Mouse (Mus musculus): ENCODE measurements at regions not wholly inside any gene's neighbourhood (a gene's known extent, or its start where the extent isn't known, plus 50 kb on each side); places are given as distances from the start of the nearest gene placed in this dataset.

- no peak for DNase-seq
These were observed 278.3 kb upstream of the Sulf2 start for GRCm38 (mm10) chr2:166433655-166434333.

- no peak for DNase-seq
These were observed 277.6 kb upstream of the Sulf2 start for GRCm38 (mm10) chr2:166432948-166433654.

GRCm38 (mm10) chr2:166432531-166432930 is 277.1 kb upstream of the Sulf2 start:
- no peak for DNase-seq

DNA sequence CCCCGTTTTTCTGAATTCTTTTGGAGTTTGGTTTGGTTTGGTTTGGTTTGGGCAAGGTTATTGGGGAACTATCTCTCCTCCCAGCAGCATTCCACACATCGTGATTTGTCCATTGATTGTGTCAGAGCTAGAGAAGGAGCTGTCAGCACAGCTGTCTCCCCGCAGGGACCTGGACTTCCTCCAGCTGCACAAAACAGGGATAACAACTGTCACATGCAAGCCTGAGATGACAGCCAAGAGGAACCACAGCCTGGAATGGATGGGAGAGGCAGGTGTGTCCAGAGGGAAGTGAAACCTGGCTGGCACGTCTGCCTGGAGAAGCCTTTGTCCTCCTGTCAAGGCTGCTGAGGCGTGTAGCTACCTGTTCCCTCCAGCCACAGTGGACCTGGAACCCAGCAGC is 274.5 kb upstream of the Sulf2 start:
- DNase-seq, result no peak

GRCm38 (mm10) chr2:166429494-166429893 is 274.0 kb upstream of the Sulf2 start:
- no peak for DNase-seq

DNA sequence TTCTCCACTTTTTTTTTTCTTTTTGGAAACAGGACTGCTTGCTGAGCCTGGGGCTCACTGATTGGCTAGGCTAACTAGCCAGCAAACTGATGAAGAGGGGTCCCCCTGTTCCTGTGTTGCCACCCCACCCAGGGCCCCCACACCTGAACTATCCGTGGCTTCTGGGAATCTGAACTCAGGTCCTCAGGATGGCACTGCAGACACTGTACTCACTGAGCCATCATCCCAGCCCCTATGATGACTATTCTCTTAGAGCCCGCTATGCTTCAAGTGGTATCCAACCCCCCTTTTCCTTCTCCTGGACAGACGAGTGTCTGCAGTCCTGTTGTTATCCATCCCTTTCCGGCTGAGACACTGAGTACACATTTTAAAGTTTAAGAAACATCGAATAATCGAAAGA is 271.9 kb upstream of the Sulf2 start:
- DNase-seq, result no peak

DNA sequence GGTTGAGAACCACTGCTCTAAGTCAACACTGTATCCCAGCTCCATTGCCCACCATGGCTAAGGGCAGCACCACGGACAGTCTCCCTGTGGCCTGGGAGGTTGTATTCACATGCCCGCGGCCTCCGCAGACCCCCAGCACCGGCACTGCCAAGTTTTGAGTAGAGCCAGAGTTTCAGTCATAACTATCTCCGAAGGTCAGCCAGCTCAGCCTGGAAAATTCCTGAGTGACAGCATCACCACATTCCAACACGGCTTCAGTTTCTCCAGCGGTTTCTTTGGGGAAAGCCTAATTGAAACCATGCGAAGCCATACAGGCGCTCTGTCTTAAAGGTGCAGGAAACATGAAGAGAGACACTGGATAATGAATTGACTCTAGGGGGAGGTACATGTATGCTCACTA is 271.5 kb upstream of the Sulf2 start:
- peak; percentile 46 for DNase-seq

GRCm38 (mm10) chr2:166426457-166426856 is 271.0 kb upstream of the Sulf2 start:
- DNase-seq, result no peak

DNA sequence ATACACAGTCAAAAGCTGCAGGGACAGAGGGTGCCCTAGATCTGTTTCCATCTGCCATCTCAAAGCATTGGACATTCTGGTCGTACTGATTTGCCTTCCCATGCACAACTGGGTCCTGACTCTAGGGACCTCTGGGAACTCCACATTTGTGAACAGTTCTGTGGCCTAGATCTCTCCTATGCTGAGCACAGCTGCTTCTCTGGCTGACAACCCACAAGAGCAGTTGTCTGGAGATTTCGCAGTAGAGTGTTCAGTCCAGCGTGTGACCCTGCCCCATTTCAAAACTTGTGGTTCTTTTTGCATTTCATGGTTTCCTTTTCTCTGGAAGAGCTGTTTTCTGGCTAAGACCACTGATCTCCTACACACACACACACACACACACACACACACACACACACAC is 269.7 kb upstream of the Sulf2 start:
- no peak for DNase-seq

- no peak for DNase-seq
These were observed 267.7 kb upstream of the Sulf2 start for GRCm38 (mm10) chr2:166423132-166423660.

DNA sequence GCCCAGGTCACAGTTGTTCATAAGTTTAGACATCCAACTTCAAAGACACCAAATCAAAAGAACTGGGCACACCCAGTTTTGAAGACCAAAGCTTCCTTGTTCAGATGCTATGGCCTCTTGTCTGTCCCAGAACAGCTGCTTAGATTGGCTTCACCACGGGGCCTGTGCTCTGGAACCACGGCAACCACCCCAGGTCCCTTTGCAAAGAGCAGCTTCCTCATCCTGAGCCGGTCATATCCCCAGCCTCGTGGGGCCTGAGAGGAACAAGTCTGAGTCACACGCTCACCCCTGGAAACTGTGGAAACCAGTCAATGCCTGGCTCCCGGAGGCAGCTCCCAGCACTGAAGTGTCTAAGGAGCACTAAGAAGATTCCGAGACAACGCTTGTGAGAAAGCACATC is 264.8 kb upstream of the Sulf2 start:
- no peak for DNase-seq

- DNase-seq, result no peak
These were observed 263.8 kb upstream of the Sulf2 start for GRCm38 (mm10) chr2:166419271-166419670.

DNA sequence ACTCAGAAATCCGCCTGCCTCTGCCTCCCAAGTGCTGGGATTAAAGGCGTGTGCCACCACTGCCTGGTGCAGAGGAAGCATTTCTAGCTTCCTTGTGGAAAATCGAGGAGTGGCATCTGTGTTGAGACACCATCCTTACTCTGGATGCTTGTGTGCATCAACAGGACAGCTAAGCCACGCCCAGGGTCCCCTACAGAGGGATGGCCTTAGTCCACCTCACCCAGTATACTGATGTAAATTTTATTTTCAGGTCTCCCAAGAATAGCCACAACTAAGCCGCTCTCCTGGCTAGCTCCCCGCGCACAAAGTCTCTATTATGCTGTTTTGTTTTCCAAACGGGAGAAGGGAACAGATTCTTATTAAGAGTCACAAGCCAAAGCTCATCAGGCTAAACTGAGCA is 262.8 kb upstream of the Sulf2 start:
- no peak for DNase-seq

DNA sequence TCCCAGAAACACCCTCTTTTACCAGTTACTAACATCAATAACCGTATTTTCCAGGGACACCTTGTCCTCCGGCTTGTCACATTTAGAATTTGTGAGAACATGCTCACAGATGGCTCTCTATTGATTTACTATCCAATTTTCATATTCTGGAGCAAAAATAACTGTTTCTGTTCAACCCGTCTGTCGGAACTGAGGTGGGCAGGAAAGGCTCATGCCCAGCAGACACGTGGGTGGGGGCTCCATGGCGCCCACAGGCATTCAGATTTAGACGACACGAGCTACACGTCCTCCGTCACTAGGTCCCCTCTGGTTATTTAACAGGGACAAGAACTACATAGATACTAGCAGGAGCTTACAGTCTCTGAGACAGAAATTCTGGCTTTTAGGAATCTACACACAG is 262.2 kb upstream of the Sulf2 start:
- no peak for DNase-seq

DNA sequence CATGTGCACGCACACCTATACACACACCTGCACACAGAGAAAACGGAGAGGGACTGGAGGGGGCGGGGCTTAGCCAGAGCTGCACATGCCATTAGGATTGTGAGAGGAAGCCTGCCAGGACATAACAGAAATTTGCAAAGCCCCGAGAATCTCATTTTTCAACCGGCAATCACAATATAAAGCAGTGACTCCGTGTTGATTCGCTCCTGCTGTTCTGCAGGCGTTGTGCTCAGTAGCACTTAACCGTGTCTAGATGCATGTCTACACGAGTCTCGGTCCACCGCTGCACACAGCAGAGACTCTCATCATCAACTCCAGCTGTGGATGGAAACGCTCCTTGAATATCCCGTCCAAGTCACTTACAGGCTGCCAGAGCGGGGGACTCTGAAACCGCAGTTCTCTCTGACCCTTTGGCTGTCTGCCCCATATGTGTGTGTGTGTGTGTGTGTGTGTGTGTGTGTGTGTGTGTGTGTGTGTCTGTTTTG is 260.1 kb upstream of the Sulf2 start:
- DNase-seq, result no peak

DNA sequence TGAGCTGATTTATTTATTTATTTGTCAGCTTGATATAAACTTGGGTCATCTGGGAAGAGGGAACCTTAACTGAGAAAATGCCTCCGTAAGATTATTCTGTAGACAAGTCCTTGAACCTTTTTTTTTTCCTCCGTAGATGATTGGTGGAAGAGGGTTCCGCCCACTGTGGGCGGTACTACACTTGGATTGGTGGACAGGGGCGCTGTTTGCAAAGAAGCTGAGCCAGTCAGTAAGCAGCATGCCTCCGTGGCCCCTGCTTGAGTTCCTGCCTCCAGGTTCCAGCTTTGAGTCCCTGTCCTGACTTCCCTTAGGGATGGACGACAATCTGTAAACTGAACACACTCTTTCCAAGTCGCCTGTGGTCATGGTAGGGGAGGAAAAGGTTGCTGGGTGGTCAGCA is 259.4 kb upstream of the Sulf2 start:
- DNase-seq, result no peak

DNA sequence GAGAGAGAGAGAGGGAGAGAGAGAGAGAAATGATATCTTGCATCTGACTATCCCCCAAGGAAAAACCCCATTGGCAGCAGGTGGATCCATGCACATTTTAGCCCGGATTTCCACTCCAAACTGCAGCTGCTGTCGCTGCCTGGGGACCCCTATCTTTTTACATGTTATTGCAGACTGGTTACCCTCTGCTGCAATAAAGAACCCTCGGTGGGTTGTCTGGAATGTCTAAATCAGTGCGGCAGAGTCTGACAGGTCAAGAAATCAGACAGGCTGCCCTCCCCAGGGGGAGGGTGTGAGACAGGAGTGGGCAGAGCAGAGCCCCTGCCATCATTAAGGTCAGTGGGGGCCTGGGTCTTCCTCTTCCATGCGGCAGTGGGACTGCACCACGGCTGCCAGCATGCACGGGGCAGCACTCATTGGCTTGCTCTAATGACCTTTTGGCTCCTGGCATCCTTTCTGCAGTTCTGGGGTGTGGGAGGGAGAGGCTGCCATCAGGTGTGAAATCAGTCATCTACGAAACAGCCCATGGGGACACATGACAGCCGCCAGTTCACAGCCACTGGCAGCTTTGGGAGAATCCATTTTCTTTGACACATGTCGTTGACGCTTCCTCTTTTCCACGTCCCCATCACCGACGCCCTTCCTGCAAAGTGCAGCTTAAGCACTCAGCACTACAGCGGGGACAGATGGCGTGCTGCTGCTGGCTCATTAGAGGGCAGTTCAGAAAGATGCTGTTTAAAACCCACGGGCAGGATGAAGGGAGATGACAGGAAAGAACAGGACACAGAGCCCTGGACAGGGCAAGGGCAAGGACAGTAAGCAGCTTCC is 256.8 kb upstream of the Sulf2 start:
- DNase-seq, result no peak

DNA sequence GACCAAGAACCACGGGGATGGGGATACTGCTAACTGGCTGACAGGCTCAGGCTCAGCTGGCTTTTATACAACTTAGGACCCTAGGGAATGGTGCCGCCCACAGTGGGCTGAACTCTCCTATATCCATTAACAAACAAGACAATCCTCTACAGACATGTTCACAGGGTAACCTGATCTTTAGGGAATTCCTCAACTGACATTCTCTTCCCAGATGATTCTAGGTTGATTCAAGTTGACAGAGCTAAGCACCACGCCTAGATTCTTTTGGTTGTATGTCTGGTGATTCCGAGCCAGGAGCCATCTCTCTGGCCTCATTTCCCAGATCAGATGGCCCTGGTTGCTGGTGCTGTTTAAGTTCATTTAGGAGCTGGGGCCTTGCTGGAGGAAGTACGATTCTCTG is 253.9 kb upstream of the Sulf2 start:
- no peak for DNase-seq

DNA sequence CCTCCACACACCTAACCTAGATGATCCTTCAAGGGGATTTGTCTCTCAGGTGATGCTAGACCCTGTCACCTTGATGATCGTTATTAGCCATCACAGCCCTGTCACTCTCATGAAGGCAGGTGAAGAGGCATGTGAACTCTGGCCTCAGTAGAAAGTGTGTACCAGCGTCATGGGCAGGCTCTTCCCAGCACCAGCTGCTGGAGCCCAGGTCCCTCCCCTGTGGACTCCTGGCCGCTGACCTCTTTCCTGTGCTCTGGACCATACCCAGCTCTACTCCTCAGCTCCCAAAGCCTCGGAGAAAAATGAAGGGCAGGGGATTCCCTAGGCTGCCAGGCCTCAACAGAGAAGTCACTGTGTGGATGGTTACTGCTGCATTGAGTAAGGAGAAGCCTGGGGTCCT is 253.3 kb upstream of the Sulf2 start:
- no peak for DNase-seq

DNA sequence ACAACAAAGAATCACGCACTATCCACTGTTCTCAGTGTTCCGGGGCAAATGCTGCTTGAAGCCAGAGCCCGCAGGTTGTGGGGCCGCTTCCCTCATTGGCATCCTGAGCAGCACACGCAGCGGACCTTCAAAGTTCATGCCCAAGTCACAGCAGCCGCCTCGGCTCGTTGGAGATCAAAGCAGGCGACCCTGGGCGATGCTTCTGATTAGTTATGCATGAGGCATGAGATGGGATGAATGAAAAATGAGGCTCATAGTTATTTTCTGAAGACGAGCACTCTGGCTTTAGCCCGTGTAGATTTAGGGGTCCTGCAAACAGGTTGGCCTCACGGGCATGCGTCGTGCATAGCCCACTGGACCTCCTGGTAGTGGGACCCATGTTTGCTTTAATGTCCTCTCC is 252.5 kb upstream of the Sulf2 start:
- DNase-seq, result no peak

DNA sequence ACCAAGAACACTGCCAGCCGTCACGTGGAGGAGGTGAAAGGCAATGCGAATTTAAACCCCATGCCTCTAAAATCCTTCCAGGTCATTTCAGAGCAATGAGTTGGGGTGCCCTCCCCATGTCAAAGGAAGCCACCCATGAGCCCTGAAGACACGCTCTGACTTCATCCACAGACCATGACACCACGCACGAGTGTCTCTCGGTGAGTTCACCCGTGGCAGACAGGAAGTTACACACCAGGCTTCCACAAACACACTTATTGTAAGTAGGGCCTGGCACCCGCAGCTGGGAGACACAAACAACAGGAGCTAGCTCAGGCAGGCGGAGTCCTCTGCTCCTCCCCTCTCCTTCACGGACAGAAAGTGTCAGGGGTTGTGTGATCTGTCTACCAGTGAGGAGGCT is 251.4 kb upstream of the Sulf2 start:
- DNase-seq, result no peak

DNA sequence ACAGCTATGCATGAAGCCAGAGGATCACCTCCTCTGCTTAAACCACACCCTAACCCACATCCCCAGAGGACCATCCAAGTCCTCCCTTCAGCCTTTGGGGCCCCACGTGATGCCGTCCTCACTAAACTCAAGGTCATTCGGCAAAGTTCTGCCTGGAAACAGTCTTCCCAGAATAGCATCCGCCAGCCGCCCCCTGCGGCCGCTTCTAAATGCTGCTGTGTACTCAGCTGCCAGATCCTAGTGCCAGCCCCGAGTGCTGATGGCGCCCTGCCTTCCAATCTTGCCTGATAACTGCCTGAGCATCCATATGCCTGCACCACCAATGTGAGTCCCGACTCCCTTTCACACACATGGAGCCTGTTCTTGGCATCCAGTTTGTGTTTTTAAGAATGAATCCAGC is 247.9 kb upstream of the Sulf2 start:
- no peak for DNase-seq

- no peak for DNase-seq
These were observed 246.4 kb upstream of the Sulf2 start for GRCm38 (mm10) chr2:166401860-166402259.

- no peak for DNase-seq
These were observed 244.8 kb upstream of the Sulf2 start for GRCm38 (mm10) chr2:166400304-166400703.
